Mouse (Mus musculus): ENCODE results near the gene Usp30.
A peak's percentile ranks its signal among the peaks of the same experiment; 100 is the strongest.

The Usp30 gene

DNA sequence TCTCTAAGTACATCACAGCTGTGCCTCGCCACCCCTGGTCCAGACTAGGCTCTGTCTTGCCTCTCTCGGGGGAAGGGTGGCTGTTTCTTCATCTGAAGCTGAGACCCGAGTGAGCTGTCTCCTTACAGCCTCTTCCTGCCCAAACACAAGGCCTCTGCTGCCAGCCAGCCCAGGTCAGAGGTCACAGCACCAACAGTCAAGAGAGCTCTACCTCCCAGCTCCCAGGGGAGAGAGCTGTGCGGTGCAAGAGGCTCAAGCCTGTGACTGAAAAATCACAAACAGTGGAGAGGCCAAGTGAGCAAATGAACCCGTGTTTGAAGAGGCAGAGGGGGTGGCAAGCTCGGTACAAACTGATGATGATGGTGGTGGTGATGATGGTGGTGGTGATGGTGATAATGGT lies 1.3 kb downstream of the Usp30 start:
- no peak for DNase-seq (ENCODE audit: low spot score)

- DNase-seq (ENCODE audit: low spot score): no peak
Observed at GRCm38 (mm10) chr5:114067543-114067942, 2.3 kb downstream of the Usp30 start.

DNA sequence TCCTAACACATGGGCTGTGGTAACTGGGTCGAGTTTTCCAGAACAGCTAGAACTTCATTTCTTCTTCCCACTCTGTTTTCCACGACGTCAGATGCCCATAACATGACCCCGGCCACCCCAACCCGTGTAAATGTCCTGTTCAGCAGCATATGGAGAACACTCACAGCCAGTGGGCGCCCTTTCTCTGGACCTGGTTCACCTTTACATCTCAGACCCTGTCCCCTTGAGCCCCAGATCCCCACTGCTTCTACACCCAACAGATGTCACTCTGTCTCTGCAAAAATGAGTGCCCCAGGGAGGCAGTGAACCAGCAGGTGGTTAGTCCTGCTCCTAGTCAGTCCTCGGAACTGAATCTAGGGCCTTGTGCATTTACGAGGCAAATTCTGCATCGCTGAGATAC lies 2.7 kb downstream of the Usp30 start:
- DNase-seq (ENCODE audit: low spot score): no peak

GRCm38 (mm10) chr5:114070858-114071257 lies 5.6 kb downstream of the Usp30 start:
- no peak for DNase-seq (ENCODE audit: low spot score)

DNA sequence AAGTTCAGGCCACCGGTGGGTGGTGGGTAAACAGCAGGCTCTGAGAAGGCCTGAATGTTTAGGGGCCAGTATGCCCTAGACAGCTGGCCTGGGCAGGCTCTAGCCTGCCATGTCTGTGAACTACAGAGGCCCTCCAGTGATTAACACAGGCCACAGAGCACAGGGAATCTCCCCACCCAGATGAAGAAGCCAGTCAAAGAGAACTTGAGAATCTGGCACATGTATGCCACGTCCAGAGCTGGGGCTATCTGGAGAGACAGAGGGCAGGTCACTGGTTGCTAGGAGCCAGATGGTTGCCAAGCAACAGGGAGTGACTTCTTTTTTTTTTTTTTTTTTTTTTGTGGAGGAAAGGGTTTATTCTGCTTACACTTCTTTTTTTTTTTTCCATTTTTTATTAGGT lies 7.0 kb downstream of the Usp30 start:
- no peak for DNase-seq (ENCODE audit: low spot score)

- no peak for DNase-seq (ENCODE audit: low spot score)
Observed at GRCm38 (mm10) chr5:114077009-114077408, 11.7 kb downstream of the Usp30 start.

- no peak for DNase-seq (ENCODE audit: low spot score)
Observed at GRCm38 (mm10) chr5:114085501-114085900, 20.2 kb downstream of the Usp30 start.

- no peak for DNase-seq (ENCODE audit: low spot score)
Observed at GRCm38 (mm10) chr5:114087875-114088480, 22.7 kb downstream of the Usp30 start.

DNA sequence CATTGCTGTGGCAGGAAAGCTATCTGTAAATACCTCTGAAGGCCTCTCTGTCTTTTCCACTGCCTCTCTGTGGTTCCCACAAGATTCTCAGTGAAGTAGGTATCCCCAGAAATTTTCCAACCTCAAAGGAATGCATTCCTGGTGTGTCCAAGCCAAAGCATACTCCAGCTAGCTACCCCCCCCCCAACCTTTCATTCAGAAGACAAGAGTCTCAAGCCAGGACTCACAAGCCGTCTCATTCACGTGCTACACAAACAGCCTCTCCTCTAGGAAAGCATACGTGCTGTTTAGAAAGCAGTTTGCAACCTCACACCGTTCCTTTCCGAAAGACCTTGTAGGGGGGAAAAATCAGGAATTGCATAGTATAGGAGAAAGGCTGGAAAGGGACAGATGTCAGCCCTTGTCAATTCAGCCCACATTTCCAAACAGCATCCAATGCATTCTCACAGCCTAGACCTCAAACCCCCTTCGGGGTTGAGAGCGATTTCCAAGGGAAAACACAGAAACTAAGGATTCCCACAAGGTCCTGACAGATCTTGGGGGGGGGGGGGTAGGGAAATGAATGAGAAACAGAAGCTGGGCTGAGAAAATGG lies 25.3 kb downstream of the Usp30 start:
- DNase-seq (ENCODE audit: low spot score): no peak

DNA sequence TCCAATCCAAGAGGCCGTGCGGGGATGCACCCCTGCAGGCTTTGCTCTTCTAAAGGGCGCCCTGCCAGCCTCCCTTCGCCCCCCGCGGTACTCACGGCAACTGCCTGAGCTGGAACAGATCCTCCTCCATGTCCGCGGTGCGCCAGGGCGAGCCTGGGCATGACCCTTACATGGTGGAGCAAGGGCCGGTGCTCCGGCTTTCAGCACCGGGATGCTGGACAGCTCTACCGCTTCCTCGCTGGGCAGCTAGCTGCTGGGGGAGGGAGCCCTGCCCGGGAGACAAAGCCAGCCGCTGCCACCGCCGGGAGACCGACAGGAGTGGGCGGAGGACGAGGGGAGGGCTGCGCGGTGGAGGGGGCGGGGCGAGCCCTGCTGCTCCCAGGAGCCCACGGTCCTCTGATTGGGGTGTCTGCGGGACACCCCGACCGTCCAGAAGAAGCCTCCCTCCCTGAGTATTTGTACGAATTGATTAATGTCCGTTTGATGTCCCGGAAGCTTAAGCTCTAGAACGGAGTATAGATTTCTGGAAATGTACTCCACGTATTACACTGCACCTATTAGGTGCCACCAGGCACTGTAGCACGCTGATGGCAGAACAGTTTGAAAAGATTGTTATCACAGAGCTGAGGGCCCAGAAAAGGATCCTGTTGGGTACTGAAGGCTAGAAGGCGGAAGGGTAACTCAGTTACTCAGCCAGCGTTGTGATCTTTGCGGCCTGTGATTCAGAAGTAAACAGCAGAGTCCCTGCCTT lies 26.0 kb downstream of the Usp30 start, which contains the start of gene Svop:
TSS of gene Svop (minus strand) at position 514 of the 751 bp plus-strand sequence.
- DNase-seq (ENCODE audit: low spot score): peak; percentile 30

DNA sequence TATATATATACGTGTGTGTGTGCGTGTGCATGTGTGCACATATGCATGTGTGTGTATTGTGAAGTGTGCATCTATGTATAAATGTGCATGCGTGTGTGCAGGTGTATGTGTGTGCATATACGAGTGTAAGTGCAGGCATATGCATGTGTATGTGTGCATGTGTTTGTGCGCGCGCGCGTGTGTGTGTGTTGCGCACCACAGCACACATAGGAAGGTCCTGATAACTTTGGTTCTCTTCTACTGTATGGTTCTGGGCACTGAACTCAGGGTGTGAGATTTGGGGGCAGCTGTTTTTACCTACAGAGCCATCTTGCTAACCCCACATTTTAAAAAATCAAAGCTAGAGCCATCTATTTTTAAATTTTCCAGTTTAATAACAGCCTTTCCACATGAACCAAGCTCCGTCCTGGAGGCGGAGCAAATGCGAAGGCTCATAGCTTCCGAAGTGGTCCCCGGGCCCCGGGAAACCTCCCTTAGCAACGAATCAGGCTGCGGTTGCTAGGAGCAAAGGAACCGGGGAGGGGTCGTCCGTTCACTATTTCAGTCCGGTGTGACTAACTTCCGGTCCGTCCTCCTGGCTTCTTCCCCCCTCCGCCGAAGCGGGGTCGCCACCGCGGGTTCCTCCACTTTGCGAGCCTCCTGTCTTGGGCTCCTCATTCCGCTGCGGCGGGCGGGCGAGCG lies 34.6 kb downstream of the Usp30 start:
- peak; percentile 74 for DNase-seq (ENCODE audit: low spot score)

DNA sequence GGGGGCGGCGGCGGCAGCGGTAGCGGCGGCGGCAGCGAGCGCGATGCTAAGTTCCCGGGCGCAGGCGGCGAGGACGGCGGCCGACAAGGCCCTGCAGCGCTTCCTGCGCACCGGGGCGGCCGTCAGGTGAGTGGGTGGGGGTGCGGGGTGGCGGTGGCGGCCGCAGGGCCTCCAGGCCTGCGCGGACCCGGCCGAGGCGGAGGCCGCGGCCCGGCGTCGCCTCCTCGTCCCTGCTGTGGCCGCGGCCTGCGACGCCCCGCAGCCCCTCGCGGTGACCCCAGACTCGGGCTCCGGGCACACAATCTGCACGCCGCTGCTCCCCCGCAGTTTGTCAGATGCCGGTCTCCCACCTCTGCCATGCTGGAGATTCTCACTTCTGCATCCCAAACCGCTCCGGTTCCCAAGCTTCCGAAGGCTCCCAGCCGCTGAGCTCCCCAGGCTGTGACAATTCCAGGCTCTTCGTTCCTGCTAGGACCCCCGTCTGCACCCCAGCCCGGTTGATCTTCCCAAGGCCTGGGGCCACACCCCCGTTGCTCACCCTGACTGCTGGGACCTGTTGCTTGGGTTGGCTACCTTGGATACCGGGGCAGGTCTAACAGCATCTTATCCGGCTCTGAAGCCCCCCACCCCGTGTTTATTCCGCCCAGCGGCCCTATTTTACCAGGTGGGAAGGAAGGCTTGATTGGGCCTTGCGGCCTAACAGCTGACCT lies 35.3 kb downstream of the Usp30 start:
- DNase-seq (ENCODE audit: low spot score): no peak

GRCm38 (mm10) chr5:114101873-114102272 lies 36.6 kb downstream of the Usp30 start:
- no peak for DNase-seq (ENCODE audit: low spot score)

GRCm38 (mm10) chr5:114102807-114103206 lies 37.5 kb downstream of the Usp30 start:
- DNase-seq (ENCODE audit: low spot score): no peak

- no peak for DNase-seq (ENCODE audit: low spot score)
Observed at GRCm38 (mm10) chr5:114106391-114106935, 41.2 kb downstream of the Usp30 start.

DNA sequence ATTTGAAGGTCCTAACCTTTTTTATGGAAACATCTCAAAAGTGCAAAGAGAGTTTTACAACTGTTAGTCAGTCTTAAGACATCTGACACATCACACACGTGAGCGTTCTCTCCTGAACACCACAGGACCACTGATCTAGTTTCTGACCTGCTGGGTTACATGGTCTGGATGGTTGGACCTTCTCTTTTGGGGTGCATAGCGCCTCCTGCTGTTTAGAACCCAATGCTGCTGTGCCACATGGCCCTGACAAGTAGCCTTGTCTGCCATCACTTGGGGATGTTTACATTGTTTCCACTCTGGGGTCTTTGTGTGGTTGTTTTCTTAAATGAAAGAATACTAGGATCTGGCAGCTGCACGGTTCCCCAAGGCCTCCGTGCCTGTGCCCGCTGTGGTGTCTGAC lies 48.1 kb downstream of the Usp30 start:
- no peak for DNase-seq (ENCODE audit: low spot score)

- DNase-seq (ENCODE audit: low spot score): no peak
Observed at GRCm38 (mm10) chr5:114115030-114115429, 49.8 kb downstream of the Usp30 start.

DNA sequence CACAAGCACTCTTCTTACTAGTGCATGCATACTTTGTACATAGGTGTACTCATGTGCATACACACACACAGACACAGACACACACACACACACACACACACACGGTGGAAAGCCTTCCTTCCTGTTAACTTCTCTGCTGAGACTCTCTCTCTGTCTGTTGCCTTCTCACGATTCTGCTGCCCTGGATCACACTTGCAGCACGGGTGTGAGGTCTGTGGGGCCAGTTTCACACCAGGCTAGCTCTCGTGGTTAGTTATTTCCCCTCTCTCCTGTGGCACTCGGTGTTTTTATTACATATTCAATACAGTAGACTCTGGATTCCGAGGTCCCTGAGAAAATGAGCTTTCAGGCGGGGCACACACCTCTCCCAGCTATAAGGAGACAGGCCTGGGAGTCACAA lies 51.3 kb downstream of the Usp30 start:
- DNase-seq (ENCODE audit: low spot score): no peak

DNA sequence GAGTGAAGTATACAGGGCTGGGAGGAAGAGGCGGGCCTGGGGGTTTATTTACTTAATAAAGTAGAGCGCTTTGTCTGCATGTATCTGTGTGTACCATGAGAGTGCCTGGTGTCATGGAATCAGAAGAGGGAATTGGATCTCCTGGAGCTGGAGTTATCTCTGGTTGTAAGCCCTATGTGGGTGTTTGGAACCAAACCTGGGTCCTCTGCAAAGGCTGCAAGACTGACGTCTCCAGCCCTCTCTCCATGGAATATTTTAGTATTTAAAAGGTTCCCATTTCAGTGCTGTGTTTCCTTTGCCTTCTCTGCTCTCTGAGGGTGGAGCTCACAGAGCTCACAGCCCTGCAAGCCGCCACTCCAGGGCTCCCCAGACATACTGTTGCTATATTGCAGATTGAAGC lies 54.5 kb downstream of the Usp30 start:
- DNase-seq (ENCODE audit: low spot score): no peak

GRCm38 (mm10) chr5:114126008-114126407 lies 60.7 kb downstream of the Usp30 start:
- no peak for DNase-seq (ENCODE audit: low spot score)

DNA sequence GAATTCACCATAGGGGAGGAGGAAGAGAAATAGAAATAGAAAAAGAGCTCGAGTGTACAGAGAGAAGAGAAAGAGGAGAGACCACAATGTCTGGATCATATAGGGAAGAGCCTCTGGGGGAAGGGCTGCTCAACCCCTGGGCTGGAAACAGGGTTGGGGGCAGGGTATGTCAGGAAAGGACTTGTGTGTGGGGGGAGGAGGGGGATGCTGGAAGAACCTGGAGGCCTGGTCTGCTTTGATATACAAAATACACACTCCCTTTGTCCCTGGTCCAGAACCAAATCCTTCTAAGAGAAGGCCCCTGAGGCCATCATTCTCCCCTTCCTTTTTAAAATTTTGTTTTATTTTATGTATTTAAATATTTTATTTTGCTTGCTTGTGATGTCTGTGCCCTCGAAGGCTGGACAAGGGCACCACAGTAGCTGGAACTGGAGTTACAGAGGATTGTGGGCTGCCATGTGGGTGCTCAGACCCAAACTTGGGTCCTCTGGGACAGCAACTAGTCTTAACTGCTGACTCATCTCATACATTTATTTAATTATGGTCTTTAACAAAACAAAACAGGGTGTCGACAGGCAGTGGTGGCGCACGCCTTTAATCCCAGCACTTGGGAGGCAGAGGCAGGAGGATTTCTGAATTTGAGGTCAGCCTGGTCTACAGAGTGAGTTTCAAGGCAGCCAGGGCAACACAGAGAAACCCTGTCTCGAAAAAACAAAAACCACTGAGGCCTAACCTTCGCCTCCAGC lies 61.4 kb downstream of the Usp30 start:
- DNase-seq (ENCODE audit: low spot score): no peak
